Mouse (Mus musculus): Measurements from ENCODE around the gene Zc3h6.
"Not testable (repeated sequence)": the region's sequence is repeated elsewhere in the genome, so short reads cannot be mapped to it uniquely, and the experiment has no call there.

The Zc3h6 gene

GRCm38 (mm10) chr2:128966641-128967580, at the start of gene Zc3h6:
Zc3h6 (plus strand) TSS chr2:128967402.
- DNase-seq (ENCODE audit: low spot score in 2 of 2): peak; percentile 99

GRCm38 (mm10) chr2:128924799-128925198, 42.4 kb upstream of the Zc3h6 start:
- no peak for DNase-seq (ENCODE audit: low spot score in 2 of 2)

GRCm38 (mm10) chr2:128928446-128928845, 38.8 kb upstream of the Zc3h6 start:
- DNase-seq (ENCODE audit: low spot score in 2 of 2): peak in 1 of 2 experiments; percentile 42

- DNase-seq (ENCODE audit: low spot score in 2 of 2): no peak
Observed at GRCm38 (mm10) chr2:128930704-128931103, 36.5 kb upstream of the Zc3h6 start.

- no peak for DNase-seq (ENCODE audit: low spot score in 2 of 2)
Observed at GRCm38 (mm10) chr2:128936256-128936655, 30.9 kb upstream of the Zc3h6 start.

GRCm38 (mm10) chr2:128943538-128944528, 23.4 kb upstream of the Zc3h6 start, which contains the start of gene Zc3h8:
Zc3h8 (minus strand) TSS chr2:128944077.
- peak; percentile 96 to 98 for DNase-seq (ENCODE audit: low spot score in 2 of 2)

- DNase-seq (ENCODE audit: low spot score in 2 of 2): no peak
Observed at GRCm38 (mm10) chr2:128947962-128948588, 19.1 kb upstream of the Zc3h6 start.

- DNase-seq (ENCODE audit: low spot score in 2 of 2): no peak
Observed at GRCm38 (mm10) chr2:128954186-128954585, 13.0 kb upstream of the Zc3h6 start.

GRCm38 (mm10) chr2:128965505-128966105, 1.6 kb upstream of the Zc3h6 start:
- DNase-seq (ENCODE audit: low spot score in 2 of 2): no peak

GRCm38 (mm10) chr2:128966236-128966635, 966 bp upstream of the Zc3h6 start:
- DNase-seq (ENCODE audit: low spot score in 2 of 2): no peak

GRCm38 (mm10) chr2:128967661-128968441, 649 bp downstream of the Zc3h6 start, which contains the start of gene Gm10762:
Gm10762 (minus strand) TSS chr2:128967725.
- peak; percentile 63 to 68 for DNase-seq (ENCODE audit: low spot score in 2 of 2)

- DNase-seq (ENCODE audit: low spot score in 2 of 2): no peak
Observed at GRCm38 (mm10) chr2:128968475-128969083, 1.4 kb downstream of the Zc3h6 start.

GRCm38 (mm10) chr2:128972301-128972700, 5.1 kb downstream of the Zc3h6 start:
- no peak for DNase-seq (ENCODE audit: low spot score in 2 of 2)

GRCm38 (mm10) chr2:128975572-128975971, 8.4 kb downstream of the Zc3h6 start:
- DNase-seq (ENCODE audit: low spot score in 2 of 2): no peak

GRCm38 (mm10) chr2:128984746-128985145, 17.5 kb downstream of the Zc3h6 start:
- DNase-seq (ENCODE audit: low spot score in 2 of 2): no peak

GRCm38 (mm10) chr2:129004872-129005271, 37.7 kb downstream of the Zc3h6 start:
- no peak for DNase-seq (ENCODE audit: low spot score in 2 of 2)

- DNase-seq (ENCODE audit: low spot score in 2 of 2): no peak
Observed at GRCm38 (mm10) chr2:129006194-129006749, 39.1 kb downstream of the Zc3h6 start.

- DNase-seq (ENCODE audit: low spot score in 2 of 2): not testable (repeated sequence)
Observed at GRCm38 (mm10) chr2:129008867-129009266, 41.7 kb downstream of the Zc3h6 start.

- no peak for DNase-seq (ENCODE audit: low spot score in 2 of 2)
Observed at GRCm38 (mm10) chr2:129020106-129020505, 52.9 kb downstream of the Zc3h6 start.

Data from right cerebral cortex, adult 2 months (tissue).